Mouse (Mus musculus) kidney, embryonic 15.5 days (tissue): ENCODE results near the gene Npc2. TPM values are rescaled to one million over a fixed set of nuclear protein-coding genes. Genes with fewer than 3 reads are reported as not detected.

ENCODE experiments used
- ATAC-seq: fragments of 200-750 bp; cut with Nextera tagmentation; replicated peaks from 2 replicates; pipeline ENCODE4 v1.8.0; 2017; ENCODE audit warnings: moderate TSS enrichment; ENCODE audit not compliant: low FRiP score
- H3K27ac ChIP-seq: fragments of 300-500 bp; sonication (generic); 2 replicates; pipeline ENCODE4 v1.5.1; 2015; ENCODE audit warnings: mild to moderate bottlenecking, inconsistent platforms
- H3K27me3 ChIP-seq: fragments of 300-500 bp; sonication (generic); 2 replicates; pipeline ENCODE4 v1.6.1; 2015; ENCODE audit warnings: inconsistent platforms
- H3K36me3 ChIP-seq: fragments of 300-500 bp; sonication (generic); 2 replicates; pipeline ENCODE4 v1.6.1; 2015; ENCODE audit warnings: inconsistent platforms
- H3K4me1 ChIP-seq: fragments of 300-500 bp; sonication (generic); 2 replicates; pipeline ENCODE4 v1.6.1; 2015; ENCODE audit warnings: inconsistent platforms
- H3K4me2 ChIP-seq: fragments of 300-500 bp; sonication (generic); 2 replicates; pipeline ENCODE4 v1.6.1; 2015; ENCODE audit warnings: moderate library complexity, mild to moderate bottlenecking, inconsistent platforms
- H3K4me3 ChIP-seq: fragments of 300-500 bp; sonication (generic); replicated peaks from 2 replicates; pipeline ENCODE4 v1.5.1; 2015; ENCODE audit warnings: mild to moderate bottlenecking, inconsistent platforms
- H3K9ac ChIP-seq: fragments of 300-500 bp; sonication (generic); 2 replicates; pipeline ENCODE4 v1.6.1; 2015; ENCODE audit warnings: mild to moderate bottlenecking, inconsistent platforms
- H3K9me3 ChIP-seq: fragments of 300-500 bp; sonication (generic); replicated peaks from 2 replicates; pipeline ENCODE4 v1.6.1; 2016; ENCODE audit warnings: inconsistent platforms
- WGBS: fragments of 180-500 bp; shearing (Covaris S2); methylation state at CpG from one replicate; pipeline ENCODE4 v1.1.7; 2015; ENCODE audit warnings: mixed read lengths; 5-methylcytosine and 5-hydroxymethylcytosine counted together
- polyA plus RNA-seq: library from polyadenylated mRNA; unstranded; fragments of >200 nt; fragmentation: Nextera tagmentation; extraction: Ambion mirVana; gene quantifications from 2 replicates; pipeline ENCODE4 v1.2.1, GENCODE M21; 2015

Npc2 gene
- 62.6 and 63.3 TPM in 2 replicates for polyA plus RNA-seq

GRCm38 (mm10) chr12:84772726-84773441 is at the start of gene Npc2, which contains the start of gene Isca2:
Gene Npc2 (minus strand): TSS chr12:84773152.
Gene Isca2 (plus strand): TSS chr12:84773251.
- Histone ChIP-seq H3K4me2 (peak within 1 kb of the TSS; percentile 73), H3K36me3 (peaks cover 22% of the 10 kb centered on the region), H3K9me3 (no peaks in the 10 kb centered on the region), H3K9ac (peak within 1 kb of the TSS; percentile 84), H3K4me3 (peak within 1 kb of the TSS; percentile 82), H3K4me1 (peaks cover 36% of the 10 kb centered on the region), H3K27me3 (no peaks in the 10 kb centered on the region), H3K27ac (peak within 1 kb of the TSS; percentile 98)
- ATAC-seq = peak; percentile 99
- WGBS = under 1% methylated on average over 50 of the region's 50 CpGs

- WGBS = 87% methylated on average over 13 of the region's 13 CpGs
- no peak; the same call in 1 of the 2 replicates for ATAC-seq
- no peak overlapping the region for H3K27ac ChIP-seq
Observed at GRCm38 (mm10) chr12:84819236-84820168, 46.5 kb upstream of the Npc2 start.

GRCm38 (mm10) chr12:84818496-84818895 is 45.5 kb upstream of the Npc2 start:
- Histone ChIP-seq H3K9ac (no peak overlapping the region), H3K4me2 (no peak overlapping the region), H3K4me1 (no peaks in the 10 kb centered on the region), H3K9me3 (no peaks in the 10 kb centered on the region), H3K27ac (no peak overlapping the region), H3K4me3 (no peak overlapping the region), H3K27me3 (no peaks in the 10 kb centered on the region), H3K36me3 (no peaks in the 10 kb centered on the region)
- 68% methylated on average over 4 of the region's 4 CpGs for WGBS
- ATAC-seq = no peak

More at GRCm38 (mm10) chr12:84819236-84820168, 46.5 kb upstream of the Npc2 start:
- no peaks in the 10 kb centered on the region for H3K27me3 ChIP-seq
- no peak overlapping the region for H3K9ac ChIP-seq
- H3K4me1 ChIP-seq = no peaks in the 10 kb centered on the region
- no peaks in the 10 kb centered on the region for H3K36me3 ChIP-seq
- H3K9me3 ChIP-seq = no peaks in the 10 kb centered on the region
- H3K4me2 ChIP-seq = no peak overlapping the region
- no peak overlapping the region for H3K4me3 ChIP-seq

GRCm38 (mm10) chr12:84814663-84815325 is 41.8 kb upstream of the Npc2 start:
- Histone ChIP-seq H3K27ac (no peak overlapping the region), H3K36me3 (no peaks in the 10 kb centered on the region)
- 67% methylated on average over 3 of the region's 3 CpGs for WGBS

GRCm38 (mm10) chr12:84813773-84814172 is 40.8 kb upstream of the Npc2 start:
- ATAC-seq = no peak
- WGBS = 58% methylated on average over 7 of the region's 7 CpGs
- H3K4me3 ChIP-seq = no peak overlapping the region
- H3K27ac ChIP-seq = no peak overlapping the region
- no peaks in the 10 kb centered on the region for H3K36me3 ChIP-seq
- H3K4me2 ChIP-seq = no peak overlapping the region
- 0 out of 2 replicates have a peak, but pooled peaks cover 4% of the 10 kb centered on the region for H3K4me1 ChIP-seq
- H3K9me3 ChIP-seq = no peaks in the 10 kb centered on the region
- no peak overlapping the region for H3K9ac ChIP-seq
- H3K27me3 ChIP-seq = no peaks in the 10 kb centered on the region

More at GRCm38 (mm10) chr12:84814663-84815325, 41.8 kb upstream of the Npc2 start:
- Histone ChIP-seq H3K4me3 (no peak overlapping the region), H3K27me3 (no peaks in the 10 kb centered on the region), H3K9ac (no peak overlapping the region), H3K4me1 (no peaks in the 10 kb centered on the region), H3K9me3 (no peaks in the 10 kb centered on the region), H3K4me2 (no peak overlapping the region)
- no peak for ATAC-seq

- ATAC-seq = no peak
Observed at GRCm38 (mm10) chr12:84812004-84812403, 39.1 kb upstream of the Npc2 start.

GRCm38 (mm10) chr12:84811510-84811909 is 38.6 kb upstream of the Npc2 start:
- Histone ChIP-seq H3K9ac (no peak overlapping the region), H3K27me3 (no peaks in the 10 kb centered on the region), H3K4me3 (no peak overlapping the region), H3K27ac (no peak overlapping the region), H3K36me3 (no peaks in the 10 kb centered on the region), H3K4me2 (no peak overlapping the region), H3K4me1 (peaks cover 20% of the 10 kb centered on the region), H3K9me3 (no peaks in the 10 kb centered on the region)
- 40% methylated on average over 4 of the region's 4 CpGs for WGBS
- no peak for ATAC-seq

More at GRCm38 (mm10) chr12:84812004-84812403, 39.1 kb upstream of the Npc2 start:
- H3K4me1 ChIP-seq = peaks cover 15% of the 10 kb centered on the region
- H3K27ac ChIP-seq = no peak overlapping the region
- 49% methylated on average over 3 of the region's 3 CpGs for WGBS
- H3K4me3 ChIP-seq = no peak overlapping the region
- H3K36me3 ChIP-seq = no peaks in the 10 kb centered on the region
- H3K9me3 ChIP-seq = no peaks in the 10 kb centered on the region
- H3K27me3 ChIP-seq = no peaks in the 10 kb centered on the region
- no peak overlapping the region for H3K4me2 ChIP-seq
- no peak overlapping the region for H3K9ac ChIP-seq

- Histone ChIP-seq H3K4me1 (peaks cover 27% of the 10 kb centered on the region), H3K4me2 (no peak overlapping the region), H3K27me3 (no peaks in the 10 kb centered on the region), H3K36me3 (no peaks in the 10 kb centered on the region), H3K9me3 (no peaks in the 10 kb centered on the region), H3K27ac (no peak overlapping the region), H3K9ac (no peak overlapping the region), H3K4me3 (no peak overlapping the region)
- no peak for ATAC-seq
- 63% methylated on average over 1 of the region's 1 CpGs for WGBS
Observed at GRCm38 (mm10) chr12:84810810-84811209, 37.9 kb upstream of the Npc2 start.

- no peak overlapping the region for H3K4me2 ChIP-seq
- no peak for ATAC-seq
- 59% methylated on average over 6 of the region's 6 CpGs for WGBS
- no peak overlapping the region for H3K27ac ChIP-seq
- peaks cover 36% of the 10 kb centered on the region for H3K4me1 ChIP-seq
- no peaks in the 10 kb centered on the region for H3K36me3 ChIP-seq
- no peaks in the 10 kb centered on the region for H3K9me3 ChIP-seq
- no peak overlapping the region for H3K9ac ChIP-seq
- H3K4me3 ChIP-seq = no peak overlapping the region
- no peaks in the 10 kb centered on the region for H3K27me3 ChIP-seq
Observed at GRCm38 (mm10) chr12:84809033-84809432, 36.1 kb upstream of the Npc2 start.

GRCm38 (mm10) chr12:84807351-84807750 is 34.4 kb upstream of the Npc2 start:
- Histone ChIP-seq H3K36me3 (no peaks in the 10 kb centered on the region), H3K9me3 (no peaks in the 10 kb centered on the region), H3K27me3 (no peaks in the 10 kb centered on the region), H3K4me2 (no peak overlapping the region), H3K9ac (no peak overlapping the region), H3K27ac (no peak overlapping the region), H3K4me3 (no peak overlapping the region), H3K4me1 (peaks cover 36% of the 10 kb centered on the region)
- WGBS = 72% methylated on average over 13 of the region's 13 CpGs
- no peak for ATAC-seq

GRCm38 (mm10) chr12:84806726-84807125 is 33.8 kb upstream of the Npc2 start:
- peaks cover 36% of the 10 kb centered on the region for H3K4me1 ChIP-seq
- no peaks in the 10 kb centered on the region for H3K36me3 ChIP-seq
- H3K9me3 ChIP-seq = no peaks in the 10 kb centered on the region
- ATAC-seq = no peak
- H3K4me3 ChIP-seq = no peak overlapping the region
- H3K4me2 ChIP-seq = no peak overlapping the region
- WGBS = 49% methylated on average over 5 of the region's 5 CpGs
- H3K27me3 ChIP-seq = no peaks in the 10 kb centered on the region
- no peak overlapping the region for H3K27ac ChIP-seq
- no peak overlapping the region for H3K9ac ChIP-seq
